Mouse (Mus musculus) heart, postnatal 0 days (tissue): ENCODE measurements at regions not wholly inside any gene's neighbourhood (a gene's known extent, or its start where the extent isn't known, plus 50 kb on each side); places are given as distances from the start of the nearest gene placed in this dataset.

Experiments
- ATAC-seq: fragments of 200-750 bp; cut with Nextera tagmentation; 2 replicates; pipeline ENCODE4 v1.8.0; 2017; ENCODE audit warnings: low read depth, moderate number of reproducible peaks, moderate library complexity; ENCODE audit not compliant: insufficient read depth
- DNase-seq: peaks from one replicate; pipeline ENCODE4 v3.0.0-alpha.2; 2016; ENCODE audit warnings: low spot score
- H3K27ac ChIP-seq: fragments of 300-500 bp; sonication (generic); 2 replicates; pipeline ENCODE4 v1.5.1; 2014; ENCODE audit warnings: low read depth, mild to moderate bottlenecking
- H3K27me3 ChIP-seq: fragments of 300-500 bp; sonication (generic); 2 replicates; pipeline ENCODE4 v1.6.1; 2014; ENCODE audit warnings: low read length, mixed read lengths; ENCODE audit not compliant: control insufficient read depth, insufficient read depth
- H3K36me3 ChIP-seq: fragments of 300-500 bp; sonication (generic); replicated peaks from 2 replicates; pipeline ENCODE4 v1.6.1; 2014; ENCODE audit warnings: low read length, mixed read lengths; ENCODE audit not compliant: control insufficient read depth, insufficient read depth
- H3K4me1 ChIP-seq: fragments of 300-500 bp; sonication (generic); 2 replicates; pipeline ENCODE4 v1.6.1; 2014; ENCODE audit warnings: antibody characterized with exemption; ENCODE audit not compliant: control insufficient read depth, insufficient read depth
- H3K4me2 ChIP-seq: fragments of 300-500 bp; sonication (generic); 2 replicates; pipeline ENCODE4 v1.6.1; 2014; ENCODE audit warnings: low read depth, mild to moderate bottlenecking, low read length, moderate library complexity
- H3K4me3 ChIP-seq: fragments of 300-500 bp; sonication (generic); 2 replicates; pipeline ENCODE4 v1.5.1; 2014; ENCODE audit warnings: low read depth, low read length
- H3K9ac ChIP-seq: fragments of 300-500 bp; sonication (generic); replicated peaks from 2 replicates; pipeline ENCODE4 v1.6.1; 2014; ENCODE audit warnings: low read depth, low read length, mixed read lengths
- H3K9me3 ChIP-seq: fragments of 300-500 bp; sonication (generic); replicated peaks from 2 replicates; pipeline ENCODE4 v1.6.1; 2016; ENCODE audit warnings: low read length; ENCODE audit not compliant: control insufficient read depth
- CTCF ChIP-seq: IDR thresholded peaks from 2 replicates; pipeline ENCODE4 v1.5.1; 2016; ENCODE audit warnings: antibody characterized with exemption, control low read depth, low read depth
- EP300 ChIP-seq: IDR thresholded peaks from 2 replicates; pipeline ENCODE4 v1.6.1; 2016; ENCODE audit warnings: antibody characterized with exemption, low read depth
- WGBS: fragments of 180-500 bp; shearing (Covaris S2); extraction: QIAGEN DNeasy Blood & Tissue Kit; methylation state at CpG from one replicate; pipeline ENCODE4 v1.1.7; 2014; 5-methylcytosine and 5-hydroxymethylcytosine counted together

GRCm38 (mm10) chr8:10722342-10722741 lies 285.9 kb downstream of the Irs2 start:
- WGBS = 93% methylated on average over 3 of the region's 3 CpGs
- Histone ChIP-seq H3K9ac (no peak overlapping the region), H3K4me1 (no peaks in the 10 kb centered on the region), H3K27ac (no peak overlapping the region), H3K9me3 (no peaks in the 10 kb centered on the region), H3K36me3 (no peaks in the 10 kb centered on the region), H3K4me3 (no peak overlapping the region), H3K4me2 (no peak overlapping the region), H3K27me3 (no peaks in the 10 kb centered on the region)
- ATAC-seq = no peak
- no peak for DNase-seq
- TF ChIP-seq CTCF (no peak), EP300 (no peak)

- no peak overlapping the region for H3K4me2 ChIP-seq
- WGBS = 75% methylated on average over 10 of the region's 10 CpGs
- no peak overlapping the region for H3K27ac ChIP-seq
- H3K9me3 ChIP-seq = no peaks in the 10 kb centered on the region
- no peak overlapping the region for H3K4me3 ChIP-seq
- H3K9ac ChIP-seq = no peak overlapping the region
- no peak for DNase-seq
- TF ChIP-seq EP300 (no peak), CTCF (no peak)
- no peak for ATAC-seq
- no peaks in the 10 kb centered on the region for H3K4me1 ChIP-seq
- H3K36me3 ChIP-seq = no peaks in the 10 kb centered on the region
- H3K27me3 ChIP-seq = no peaks in the 10 kb centered on the region
Measured at GRCm38 (mm10) chr8:10721146-10721862, 287.0 kb downstream of the Irs2 start.

- no peak overlapping the region for H3K9ac ChIP-seq
Measured at GRCm38 (mm10) chr8:10720398-10720797, 287.9 kb downstream of the Irs2 start.

GRCm38 (mm10) chr8:10719411-10719810 lies 288.8 kb downstream of the Irs2 start:
- Histone ChIP-seq H3K4me3 (no peak overlapping the region), H3K27ac (no peak overlapping the region), H3K4me2 (no peak overlapping the region), H3K9ac (no peak overlapping the region), H3K27me3 (no peaks in the 10 kb centered on the region), H3K4me1 (no peaks in the 10 kb centered on the region), H3K9me3 (no peaks in the 10 kb centered on the region), H3K36me3 (no peaks in the 10 kb centered on the region)
- no peak for DNase-seq
- no peak for TF ChIP-seq CTCF
- no peak for TF ChIP-seq EP300
- no peak for ATAC-seq
- 89% methylated on average over 6 of the region's 6 CpGs for WGBS

More at GRCm38 (mm10) chr8:10720398-10720797, 287.9 kb downstream of the Irs2 start:
- Histone ChIP-seq H3K36me3 (no peaks in the 10 kb centered on the region), H3K9me3 (no peaks in the 10 kb centered on the region), H3K4me3 (no peak overlapping the region), H3K4me2 (no peak overlapping the region), H3K27me3 (no peaks in the 10 kb centered on the region), H3K4me1 (no peaks in the 10 kb centered on the region), H3K27ac (no peak overlapping the region)
- 90% methylated on average over 3 of the region's 3 CpGs for WGBS
- ATAC-seq = no peak
- TF ChIP-seq CTCF = no peak
- TF ChIP-seq EP300 = no peak
- no peak for DNase-seq

- Histone ChIP-seq H3K4me2 (no peak overlapping the region), H3K27ac (no peak overlapping the region), H3K4me3 (no peak overlapping the region), H3K27me3 (no peaks in the 10 kb centered on the region), H3K9me3 (no peaks in the 10 kb centered on the region), H3K4me1 (no peaks in the 10 kb centered on the region), H3K9ac (no peak overlapping the region), H3K36me3 (no peaks in the 10 kb centered on the region)
- 74% methylated on average over 8 of the region's 8 CpGs for whole genome bisulfite sequencing
- ATAC-seq = no peak
- TF ChIP-seq CTCF = no peak
- TF ChIP-seq EP300 = no peak
- DNase-seq = no peak
Measured at GRCm38 (mm10) chr8:10717297-10717696, 291.0 kb downstream of the Irs2 start.

- no peaks in the 10 kb centered on the region for H3K36me3 ChIP-seq
- ATAC-seq (no peak), DNase-seq (no peak)
- H3K4me3 ChIP-seq = no peak overlapping the region
- TF ChIP-seq CTCF (no peak), EP300 (no peak)
- H3K4me2 ChIP-seq = no peak overlapping the region
- H3K9ac ChIP-seq = no peak overlapping the region
- H3K9me3 ChIP-seq = no peaks in the 10 kb centered on the region
- H3K27ac ChIP-seq = no peak overlapping the region
- 76% methylated on average over 5 of the region's 5 CpGs for WGBS
- no peaks in the 10 kb centered on the region for H3K4me1 ChIP-seq
- H3K27me3 ChIP-seq = no peaks in the 10 kb centered on the region
Measured at GRCm38 (mm10) chr8:10716161-10716560, 292.1 kb downstream of the Irs2 start.
